Mouse (Mus musculus): ENCODE measurements at regions not wholly inside any gene's neighbourhood (a gene's known extent, or its start where the extent isn't known, plus 50 kb on each side); places are given as distances from the start of the nearest gene placed in this dataset.
A peak's percentile ranks its signal among the peaks of the same experiment; 100 is the strongest.

DNA sequence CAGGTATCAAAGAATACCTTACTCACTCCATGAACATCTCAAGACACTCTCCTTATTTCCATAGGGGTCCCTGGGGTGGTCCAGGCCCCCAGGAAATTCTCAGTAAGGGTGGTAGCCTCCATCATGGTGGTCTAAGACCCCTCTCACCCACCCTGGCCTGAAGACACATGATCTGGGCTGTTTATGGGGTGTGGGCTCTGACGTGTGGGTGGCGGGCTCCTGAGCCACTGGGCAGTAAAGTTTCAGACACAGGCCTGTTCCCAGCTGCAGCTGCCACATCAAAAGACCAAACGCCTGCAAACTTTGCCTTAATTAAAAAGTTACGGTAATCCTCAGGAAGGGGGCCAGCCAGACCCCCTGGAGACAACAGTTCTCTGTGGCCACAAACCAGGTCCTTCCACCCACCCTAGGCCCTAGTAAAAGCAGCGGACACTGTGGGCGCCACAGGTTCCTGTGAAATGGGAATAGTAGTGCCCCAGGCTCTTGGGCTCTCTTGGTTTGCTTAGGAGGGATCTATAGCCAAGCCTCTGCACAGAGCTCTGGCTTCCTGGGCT is 473.1 kb upstream of the Zmiz1 start:
- no peak overlapping the region for H3K4me3 ChIP-seq (ENCODE audit: low read length)
- H3K27ac ChIP-seq (ENCODE audit: low read length): no peak overlapping the region
- H3K36me3 ChIP-seq (ENCODE audit: control insufficient read depth, insufficient read depth, low read length): no peaks in the 10 kb centered on the region
- no peak overlapping the region for H3K4me2 ChIP-seq (ENCODE audit: low read depth, low read length)
- no peaks in the 10 kb centered on the region for H3K4me1 ChIP-seq (ENCODE audit: control insufficient read depth, insufficient read depth, low read length)
- H3K9me3 ChIP-seq (ENCODE audit: control insufficient read depth, low read length): no peaks in the 10 kb centered on the region
- no peak overlapping the region for H3K9ac ChIP-seq (ENCODE audit: low read depth, low read length)
- 79% methylated on average over 6 of the region's 6 CpGs for WGBS
- ATAC-seq: no peak
- H3K27me3 ChIP-seq (replicated peaks; ENCODE audit: control insufficient read depth, insufficient read depth, low read length): no peaks in the 10 kb centered on the region

DNA sequence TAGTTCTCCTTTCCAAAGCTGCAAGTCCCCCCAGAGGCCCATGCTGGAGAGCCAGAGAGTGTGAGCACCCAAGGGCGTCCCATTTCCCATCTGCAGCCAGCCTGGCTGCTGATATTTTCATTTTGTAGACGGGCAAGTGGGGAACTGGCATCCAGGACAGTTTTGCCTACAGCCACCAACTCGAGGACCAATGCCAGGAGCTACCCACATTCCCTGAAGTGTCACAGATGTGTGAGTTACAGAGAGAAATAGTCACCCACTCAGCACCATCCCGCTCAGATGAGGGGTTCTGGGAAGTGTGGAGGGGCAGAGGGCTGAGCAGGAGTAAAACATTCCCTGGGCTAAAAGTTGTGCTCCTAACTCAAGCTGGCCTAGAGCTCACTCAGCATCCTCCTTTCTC is 472.6 kb upstream of the Zmiz1 start:
- no peaks in the 10 kb centered on the region for H3K36me3 ChIP-seq (ENCODE audit: control insufficient read depth, insufficient read depth, low read length)
- no peaks in the 10 kb centered on the region for H3K27me3 ChIP-seq (replicated peaks; ENCODE audit: control insufficient read depth, insufficient read depth, low read length)
- 74% methylated on average over 4 of the region's 4 CpGs for WGBS
- no peak overlapping the region for H3K27ac ChIP-seq (ENCODE audit: low read length)
- H3K9me3 ChIP-seq (ENCODE audit: control insufficient read depth, low read length): no peaks in the 10 kb centered on the region
- H3K4me3 ChIP-seq (ENCODE audit: low read length): no peak overlapping the region
- H3K4me1 ChIP-seq (ENCODE audit: control insufficient read depth, insufficient read depth, low read length): no peaks in the 10 kb centered on the region
- H3K9ac ChIP-seq (ENCODE audit: low read depth, low read length): no peak overlapping the region
- no peak for ATAC-seq
- H3K4me2 ChIP-seq (ENCODE audit: low read depth, low read length): no peak overlapping the region

GRCm38 (mm10) chr14:24993751-24994658 is 465.0 kb upstream of the Zmiz1 start:
- no peaks in the 10 kb centered on the region for H3K27me3 ChIP-seq (replicated peaks; ENCODE audit: control insufficient read depth, insufficient read depth, low read length)

DNA sequence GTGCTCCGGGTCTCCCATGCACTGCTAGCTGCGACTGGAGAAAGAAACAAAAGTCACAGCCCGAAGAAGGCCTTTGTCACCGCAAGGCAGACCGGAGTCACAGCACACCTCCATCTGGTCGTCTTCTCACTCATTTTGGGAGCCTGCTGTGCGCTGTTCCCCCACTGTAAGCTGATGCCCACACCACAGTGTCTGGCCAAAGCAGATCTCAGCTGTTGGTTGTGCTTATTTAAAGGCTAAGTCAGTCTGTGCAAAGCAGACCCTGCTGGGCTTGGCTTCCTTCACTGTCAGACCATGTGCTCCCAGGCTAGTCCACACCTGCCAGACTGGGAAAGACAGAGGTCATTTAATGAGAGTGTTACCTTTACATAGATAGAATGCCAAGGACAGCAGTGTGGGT is 463.8 kb upstream of the Zmiz1 start:
- WGBS: 78% methylated on average over 7 of the region's 7 CpGs
- Histone ChIP-seq H3K4me3 (ENCODE audit: low read length) (no peak overlapping the region), H3K4me2 (ENCODE audit: low read depth, low read length) (no peak overlapping the region), H3K27me3 (replicated peaks; ENCODE audit: control insufficient read depth, insufficient read depth, low read length) (no peaks in the 10 kb centered on the region), H3K4me1 (ENCODE audit: control insufficient read depth, insufficient read depth, low read length) (peaks cover 23% of the 10 kb centered on the region), H3K36me3 (ENCODE audit: control insufficient read depth, insufficient read depth, low read length) (no peaks in the 10 kb centered on the region), H3K9me3 (ENCODE audit: control insufficient read depth, low read length) (peaks cover 3% of the 10 kb centered on the region; the same call in 1 of the 2 replicates), H3K27ac (ENCODE audit: low read length) (no peak overlapping the region), H3K9ac (ENCODE audit: low read depth, low read length) (no peak overlapping the region)
- ATAC-seq: no peak

More at GRCm38 (mm10) chr14:24993751-24994658, 465.0 kb upstream of the Zmiz1 start:
- H3K4me3 ChIP-seq (ENCODE audit: low read length): no peak overlapping the region
- no peak for ATAC-seq
- no peak overlapping the region for H3K27ac ChIP-seq (ENCODE audit: low read length)
- peaks cover 17% of the 10 kb centered on the region for H3K4me1 ChIP-seq (ENCODE audit: control insufficient read depth, insufficient read depth, low read length)
- H3K9me3 ChIP-seq (ENCODE audit: control insufficient read depth, low read length): peaks cover 3% of the 10 kb centered on the region; the same call in 1 of the 2 replicates
- WGBS: 41% methylated on average over 21 of the region's 21 CpGs
- H3K4me2 ChIP-seq (ENCODE audit: low read depth, low read length): peak overlapping the region; percentile 13; the same call in 1 of the 2 replicates
- H3K36me3 ChIP-seq (ENCODE audit: control insufficient read depth, insufficient read depth, low read length): no peaks in the 10 kb centered on the region
- H3K9ac ChIP-seq (ENCODE audit: low read depth, low read length): no peak overlapping the region

- peak; percentile 72 for ATAC-seq
- no peak overlapping the region for H3K4me2 ChIP-seq (ENCODE audit: low read depth, low read length)
- 35% methylated on average over 14 of the region's 14 CpGs for WGBS
- no peaks in the 10 kb centered on the region for H3K27me3 ChIP-seq (replicated peaks; ENCODE audit: control insufficient read depth, insufficient read depth, low read length)
- no peak overlapping the region for H3K4me3 ChIP-seq (ENCODE audit: low read length)
- H3K9me3 ChIP-seq (ENCODE audit: control insufficient read depth, low read length): no peaks in the 10 kb centered on the region
- no peaks in the 10 kb centered on the region for H3K36me3 ChIP-seq (ENCODE audit: control insufficient read depth, insufficient read depth, low read length)
- peaks cover 23% of the 10 kb centered on the region for H3K4me1 ChIP-seq (ENCODE audit: control insufficient read depth, insufficient read depth, low read length)
- H3K9ac ChIP-seq (ENCODE audit: low read depth, low read length): no peak overlapping the region; the same call in 1 of the 2 replicates
- peak overlapping the region; percentile 78 for H3K27ac ChIP-seq (ENCODE audit: low read length)
These were observed 461.0 kb upstream of the Zmiz1 start for GRCm38 (mm10) chr14:24997786-24998509.

- Histone ChIP-seq H3K4me3 (ENCODE audit: low read length) (no peak overlapping the region), H3K36me3 (ENCODE audit: control insufficient read depth, insufficient read depth, low read length) (no peaks in the 10 kb centered on the region), H3K27ac (ENCODE audit: low read length) (peak overlapping the region; percentile 32), H3K4me1 (ENCODE audit: control insufficient read depth, insufficient read depth, low read length) (peaks cover 22% of the 10 kb centered on the region), H3K27me3 (replicated peaks; ENCODE audit: control insufficient read depth, insufficient read depth, low read length) (no peaks in the 10 kb centered on the region), H3K9ac (ENCODE audit: low read depth, low read length) (no peak overlapping the region), H3K9me3 (ENCODE audit: control insufficient read depth, low read length) (no peaks in the 10 kb centered on the region), H3K4me2 (ENCODE audit: low read depth, low read length) (no peak overlapping the region)
- peak; percentile 87 for ATAC-seq
- WGBS: 34% methylated on average over 3 of the region's 3 CpGs
These were observed 459.9 kb upstream of the Zmiz1 start for GRCm38 (mm10) chr14:24999008-24999572.

GRCm38 (mm10) chr14:25005241-25005946 is 453.6 kb upstream of the Zmiz1 start:
- ATAC-seq: no peak
- H3K27me3 ChIP-seq (replicated peaks; ENCODE audit: control insufficient read depth, insufficient read depth, low read length): no peaks in the 10 kb centered on the region

DNA sequence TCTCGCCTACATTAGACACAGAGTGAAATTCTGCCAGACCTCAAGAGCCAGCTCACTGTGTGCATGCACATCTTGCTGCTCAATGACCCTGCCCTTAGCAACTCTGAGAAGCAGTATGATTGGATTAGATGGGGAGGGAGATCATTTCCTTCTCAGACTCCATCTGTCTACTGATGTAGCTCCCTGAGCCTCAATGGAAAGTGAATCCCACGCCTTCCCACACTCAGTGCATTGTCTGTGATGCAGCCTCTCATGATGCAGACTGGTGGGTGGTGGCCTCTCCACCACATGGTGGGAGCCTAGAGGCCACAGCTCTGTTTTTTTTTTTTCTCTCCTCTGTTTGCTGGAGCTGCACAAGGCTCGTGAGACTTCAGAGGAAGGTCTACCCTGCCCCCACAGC is 447.1 kb upstream of the Zmiz1 start:
- no peak overlapping the region for H3K9ac ChIP-seq (ENCODE audit: low read depth, low read length)
- H3K4me2 ChIP-seq (ENCODE audit: low read depth, low read length): no peak overlapping the region
- ATAC-seq: no peak
- no peaks in the 10 kb centered on the region for H3K36me3 ChIP-seq (ENCODE audit: control insufficient read depth, insufficient read depth, low read length)
- H3K27ac ChIP-seq (ENCODE audit: low read length): no peak overlapping the region
- peaks cover 21% of the 10 kb centered on the region for H3K4me1 ChIP-seq (ENCODE audit: control insufficient read depth, insufficient read depth, low read length)
- 58% methylated on average over 3 of the region's 3 CpGs for WGBS
- H3K4me3 ChIP-seq (ENCODE audit: low read length): no peak overlapping the region
- no peaks in the 10 kb centered on the region for H3K9me3 ChIP-seq (ENCODE audit: control insufficient read depth, low read length)
- no peaks in the 10 kb centered on the region for H3K27me3 ChIP-seq (replicated peaks; ENCODE audit: control insufficient read depth, insufficient read depth, low read length)

More at GRCm38 (mm10) chr14:25005241-25005946, 453.6 kb upstream of the Zmiz1 start:
- Histone ChIP-seq H3K27ac (ENCODE audit: low read length) (no peak overlapping the region), H3K36me3 (ENCODE audit: control insufficient read depth, insufficient read depth, low read length) (no peaks in the 10 kb centered on the region), H3K9me3 (ENCODE audit: control insufficient read depth, low read length) (no peaks in the 10 kb centered on the region), H3K9ac (ENCODE audit: low read depth, low read length) (no peak overlapping the region), H3K4me3 (ENCODE audit: low read length) (no peak overlapping the region), H3K4me2 (ENCODE audit: low read depth, low read length) (no peak overlapping the region), H3K4me1 (ENCODE audit: control insufficient read depth, insufficient read depth, low read length) (no peaks in the 10 kb centered on the region)
- WGBS: 69% methylated on average over 11 of the region's 11 CpGs

All from intestine, embryonic 16.5 days (tissue).